Mouse (Mus musculus) kidney, embryonic 14.5 days (tissue): ENCODE measurements around the gene Plk5. TPM values are rescaled to one million over a fixed set of nuclear protein-coding genes. Genes with fewer than 3 reads are reported as not detected.

Source experiments
- ATAC-seq: fragments of 200-750 bp; cut with Nextera tagmentation; 2 replicates; pipeline ENCODE4 v1.8.0; 2017; ENCODE audit warnings: moderate number of reproducible peaks, mild to moderate bottlenecking, moderate TSS enrichment, moderate library complexity; ENCODE audit not compliant: low FRiP score, low TSS enrichment
- H3K27ac ChIP-seq: fragments of 300-500 bp; sonication (generic); 2 replicates; pipeline ENCODE4 v1.5.1; 2014; ENCODE audit warnings: low read depth, mild to moderate bottlenecking, low read length, moderate library complexity, mixed read lengths
- H3K27me3 ChIP-seq: fragments of 300-500 bp; sonication (generic); 2 replicates; pipeline ENCODE4 v1.6.1; 2014; ENCODE audit warnings: mild to moderate bottlenecking, low read length; ENCODE audit not compliant: control insufficient read depth, insufficient read depth
- H3K36me3 ChIP-seq: fragments of 300-500 bp; sonication (generic); 2 replicates; pipeline ENCODE4 v1.6.1; 2014; ENCODE audit warnings: low read length, mixed read lengths; ENCODE audit not compliant: control insufficient read depth, insufficient read depth
- H3K4me1 ChIP-seq: fragments of 300-500 bp; sonication (generic); 2 replicates; pipeline ENCODE4 v1.6.1; 2014; ENCODE audit warnings: low read length, mixed read lengths; ENCODE audit not compliant: control insufficient read depth, insufficient read depth
- H3K4me2 ChIP-seq: fragments of 300-500 bp; sonication (generic); replicated peaks from 2 replicates; pipeline ENCODE4 v1.6.1; 2014; ENCODE audit warnings: low read depth, mild to moderate bottlenecking, low read length
- H3K4me3 ChIP-seq: fragments of 300-500 bp; sonication (generic); 2 replicates; pipeline ENCODE4 v1.5.1; 2014; ENCODE audit warnings: mild to moderate bottlenecking, low read length
- H3K9ac ChIP-seq: fragments of 300-500 bp; sonication (generic); 2 replicates; pipeline ENCODE4 v1.6.1; 2014; ENCODE audit warnings: low read depth, mild to moderate bottlenecking, low read length, moderate library complexity
- H3K9me3 ChIP-seq: fragments of 300-500 bp; sonication (generic); 2 replicates; pipeline ENCODE4 v1.6.1; 2016; ENCODE audit warnings: low read length; ENCODE audit not compliant: control insufficient read depth
- WGBS: fragments of 180-500 bp; shearing (Covaris S2); extraction: QIAGEN DNeasy Blood & Tissue Kit; methylation state at CpG from one replicate; pipeline ENCODE4 v1.1.7; 2014; 5-methylcytosine and 5-hydroxymethylcytosine counted together
- polyA plus RNA-seq: library from polyadenylated mRNA; unstranded; fragments of >200 nt; fragmentation: Nextera tagmentation; extraction: Ambion mirVana; gene quantifications from 2 replicates; pipeline ENCODE4 v1.2.1, GENCODE M21; 2014

The Plk5 gene
- polyA plus RNA-seq, 1 experiment from 2014 or later = 0.62 TPM

DNA sequence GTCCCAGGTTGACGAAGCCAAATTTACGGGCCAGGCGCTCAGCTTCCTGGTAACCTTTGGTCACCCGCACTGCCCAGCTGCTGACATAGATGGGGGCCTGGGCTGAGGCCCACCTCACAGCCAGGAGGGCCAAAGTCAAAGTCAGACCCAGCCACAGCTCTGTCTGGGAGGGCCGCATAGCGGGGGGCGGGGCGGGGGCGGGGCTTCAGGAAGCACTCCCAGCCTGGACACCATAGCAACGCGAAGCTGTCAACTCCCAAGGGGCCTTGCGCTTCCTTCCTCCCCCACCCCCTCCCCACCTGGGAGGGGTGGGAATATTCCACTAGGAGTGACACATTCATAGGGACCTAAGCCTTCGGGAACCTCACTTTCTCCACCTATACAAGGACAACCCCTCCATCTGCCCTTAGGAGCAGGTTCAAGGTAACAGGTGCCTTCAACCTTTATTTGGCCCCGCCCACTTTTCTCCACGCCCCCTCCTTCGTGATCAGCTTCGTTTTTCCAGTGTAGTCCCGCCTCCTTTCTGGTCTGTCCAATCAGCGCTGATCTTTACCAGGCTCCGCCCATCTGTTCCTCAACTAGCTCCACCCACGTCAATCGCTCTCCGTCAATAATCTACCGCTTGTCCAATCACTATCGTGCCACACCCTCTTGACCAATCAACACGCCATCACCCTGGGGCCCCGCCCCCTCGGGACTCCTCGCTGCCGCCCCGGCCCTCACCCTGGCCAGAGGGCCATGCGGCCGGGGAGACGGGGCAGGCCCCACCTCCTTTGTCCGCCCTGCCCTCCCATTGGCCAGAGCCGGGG, 26.8 kb upstream of the Plk5 start, which contains the start of the genes Pcsk4 and Reep6:
Gene Pcsk4, minus strand, starts transcription at position 226 of the 809 bp plus-strand sequence.
Gene Reep6, plus strand, starts transcription at position 681 of the 809 bp plus-strand sequence.
- Histone ChIP-seq H3K27ac (no peak within 1 kb of the TSS), H3K9ac (peak within 1 kb of the TSS; percentile 58), H3K4me2 (peak within 1 kb of the TSS; percentile 91), H3K4me3 (peak within 1 kb of the TSS; percentile 44), H3K4me1 (peaks cover 11% of the 10 kb centered on the region), H3K27me3 (peaks cover 6% of the 10 kb centered on the region), H3K36me3 (no peaks in the 10 kb centered on the region), H3K9me3 (no peaks in the 10 kb centered on the region)
- peak; percentile 96 for ATAC-seq
- 3% methylated on average over 36 of the region's 36 CpGs for WGBS

DNA sequence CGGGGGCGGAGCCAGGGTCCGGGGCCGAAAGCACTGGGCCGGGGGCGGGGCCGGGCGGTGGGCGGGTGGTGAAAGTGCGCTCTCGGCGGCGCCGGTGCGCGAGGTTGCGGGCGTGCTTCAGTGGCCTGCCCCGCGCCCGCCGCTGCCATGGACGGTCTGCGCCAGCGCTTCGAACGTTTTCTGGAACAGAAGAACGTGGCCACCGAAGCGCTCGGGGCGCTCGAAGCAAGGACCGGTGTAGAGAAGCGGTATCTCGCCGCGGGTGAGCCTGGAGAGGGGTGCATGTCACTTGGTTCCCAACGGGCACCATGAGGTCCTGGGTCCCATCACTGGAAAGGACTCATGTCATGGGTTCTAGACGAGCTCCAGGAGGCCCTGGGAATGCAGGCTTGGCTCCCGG, 26.2 kb upstream of the Plk5 start:
- H3K36me3 ChIP-seq = no peaks in the 10 kb centered on the region
- H3K9ac ChIP-seq = peak overlapping the region; percentile 58
- no peak for ATAC-seq
- peak overlapping the region; percentile 91 for H3K4me2 ChIP-seq
- H3K9me3 ChIP-seq = no peaks in the 10 kb centered on the region
- peaks cover 6% of the 10 kb centered on the region for H3K27me3 ChIP-seq
- H3K4me1 ChIP-seq = peaks cover 11% of the 10 kb centered on the region
- 1% methylated on average over 30 of the region's 41 CpGs for WGBS
- no peak overlapping the region for H3K27ac ChIP-seq
- H3K4me3 ChIP-seq = peak overlapping the region; percentile 44

DNA sequence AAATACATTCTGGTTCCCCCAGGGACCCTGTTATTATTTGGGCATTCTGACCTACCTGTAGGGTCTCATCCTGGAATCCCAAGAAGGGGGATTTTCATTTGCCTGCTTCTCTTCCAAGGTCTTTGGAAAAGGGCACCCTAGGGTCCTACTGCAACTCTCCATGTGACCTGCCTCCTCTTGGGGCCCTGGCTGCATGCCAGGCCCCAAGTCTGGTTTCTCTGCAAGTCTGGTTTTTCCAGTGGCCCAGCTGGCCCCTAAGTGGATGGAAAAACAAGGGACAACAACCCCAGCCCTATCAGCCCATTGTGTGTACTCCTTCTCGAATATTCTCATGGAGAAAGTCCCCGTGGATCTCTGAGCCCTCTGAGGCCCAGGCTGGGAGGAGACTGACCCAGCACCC, 25.4 kb upstream of the Plk5 start:
- Histone ChIP-seq H3K4me3 (peak overlapping the region; percentile 44; the same call in 1 of the 2 replicates), H3K4me1 (peaks cover 11% of the 10 kb centered on the region), H3K9me3 (no peaks in the 10 kb centered on the region), H3K36me3 (no peaks in the 10 kb centered on the region; the same call in 1 of the 2 replicates), H3K27me3 (peaks cover 6% of the 10 kb centered on the region), H3K4me2 (no peak overlapping the region; the same call in 1 of the 2 replicates), H3K9ac (peak overlapping the region; percentile 58; the same call in 1 of the 2 replicates), H3K27ac (no peak overlapping the region)
- ATAC-seq = no peak
- WGBS = 76% methylated on average over 2 of the region's 2 CpGs

DNA sequence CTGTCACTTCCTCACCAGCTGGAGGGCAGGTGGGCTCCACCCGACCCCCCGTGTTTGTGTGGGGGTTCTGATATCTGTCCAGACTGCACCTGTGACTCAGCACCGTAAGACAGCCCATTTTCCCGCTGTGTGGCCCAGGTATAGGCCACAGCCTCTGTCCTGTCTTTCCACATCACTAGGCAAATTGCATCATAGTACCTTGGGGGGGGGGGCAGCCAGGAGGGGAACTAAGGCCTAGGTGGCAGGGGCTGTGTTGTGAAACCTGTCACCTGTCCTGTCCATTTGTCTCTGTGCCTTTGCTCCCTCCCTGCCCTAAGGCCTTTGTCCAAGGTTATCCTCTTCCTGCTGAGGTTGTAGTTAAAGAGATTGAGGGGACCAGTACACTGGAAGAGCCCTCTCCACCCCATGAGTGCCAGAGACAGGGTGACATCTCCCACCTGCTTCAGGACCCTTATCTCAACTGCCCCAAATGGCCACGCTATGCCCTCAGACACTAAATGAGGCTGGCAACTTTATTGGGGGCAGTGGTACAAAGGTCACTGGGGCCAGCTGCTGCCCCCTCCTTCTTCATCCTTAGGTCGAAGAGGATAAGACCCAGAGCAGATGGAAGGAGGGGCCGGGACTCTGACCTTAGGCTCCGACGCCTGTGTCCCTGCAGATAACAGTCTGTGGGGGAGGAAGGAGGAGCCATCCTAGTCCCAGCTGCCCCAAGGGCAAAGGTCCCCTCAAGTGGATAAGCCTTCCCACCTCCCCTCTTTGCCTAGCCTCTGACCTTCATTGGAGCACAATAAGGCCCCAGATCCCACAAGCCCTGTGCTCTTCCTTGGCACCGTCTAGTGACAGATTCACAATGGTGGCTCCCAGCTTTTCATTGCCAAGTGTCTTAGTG, 24.4 kb upstream of the Plk5 start:
- Histone ChIP-seq H3K9ac (no peak overlapping the region), H3K4me1 (peaks cover 11% of the 10 kb centered on the region), H3K4me2 (no peak overlapping the region), H3K36me3 (no peaks in the 10 kb centered on the region; the same call in 1 of the 2 replicates), H3K27ac (no peak overlapping the region), H3K4me3 (no peak overlapping the region), H3K27me3 (peaks cover 6% of the 10 kb centered on the region), H3K9me3 (no peaks in the 10 kb centered on the region)
- WGBS = 54% methylated on average over 10 of the region's 10 CpGs
- no peak for ATAC-seq

DNA sequence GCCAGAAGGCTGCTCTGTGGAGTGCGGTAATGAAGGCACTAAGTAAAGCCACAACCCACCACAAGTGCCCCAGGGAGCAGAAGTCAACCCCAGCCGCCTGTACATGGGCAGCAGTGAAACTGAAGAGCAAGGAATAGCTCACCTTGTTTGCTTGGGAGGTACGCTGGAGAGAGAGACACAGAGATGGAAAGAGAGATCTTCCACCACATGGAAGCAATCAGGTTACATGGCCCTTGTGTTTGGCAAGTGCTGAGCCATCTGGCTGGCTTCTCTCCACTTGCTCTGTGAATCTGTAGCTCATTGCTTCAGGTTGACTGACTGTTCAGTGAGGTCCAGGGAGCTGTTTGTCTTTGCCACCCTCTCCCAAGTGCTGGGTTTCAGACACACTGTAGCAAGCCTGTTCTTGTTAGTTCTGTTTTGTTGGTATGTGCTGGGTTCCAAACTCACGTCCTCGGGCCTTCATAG, 23.7 kb upstream of the Plk5 start:
- Histone ChIP-seq H3K36me3 (no peaks in the 10 kb centered on the region; the same call in 1 of the 2 replicates), H3K4me2 (no peak overlapping the region)
- 85% methylated on average over 5 of the region's 5 CpGs for WGBS

DNA sequence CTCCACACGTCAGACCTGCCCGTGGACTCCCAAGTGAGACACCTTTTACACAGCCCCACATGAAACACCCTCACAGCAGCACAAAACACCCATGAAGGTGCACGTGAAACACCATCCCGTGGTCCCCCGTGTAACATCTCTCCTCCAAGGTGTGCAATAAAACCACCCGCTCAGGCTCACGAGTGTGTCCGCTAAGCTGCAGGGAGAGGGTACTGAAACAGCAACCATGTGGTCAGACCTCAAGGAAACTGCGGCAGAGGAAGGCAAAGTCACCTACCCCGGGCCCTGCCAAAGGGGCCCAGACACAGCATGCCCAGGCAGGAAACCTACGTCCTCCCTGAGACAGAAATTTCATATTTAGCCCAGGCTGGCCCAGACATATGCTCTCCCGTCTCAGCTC, 20.0 kb upstream of the Plk5 start:
- H3K9me3 ChIP-seq = no peaks in the 10 kb centered on the region
- no peaks in the 10 kb centered on the region; the same call in 1 of the 2 replicates for H3K36me3 ChIP-seq
- H3K4me1 ChIP-seq = no peaks in the 10 kb centered on the region
- no peak overlapping the region for H3K27ac ChIP-seq
- H3K9ac ChIP-seq = no peak overlapping the region
- 88% methylated on average over 12 of the region's 12 CpGs for WGBS
- H3K4me3 ChIP-seq = no peak overlapping the region
- no peak overlapping the region for H3K4me2 ChIP-seq
- ATAC-seq = no peak
- peaks cover 11% of the 10 kb centered on the region for H3K27me3 ChIP-seq

More for the DNA sequence above, 23.7 kb upstream of the Plk5 start:
- H3K9me3 ChIP-seq = no peaks in the 10 kb centered on the region
- no peak overlapping the region for H3K9ac ChIP-seq
- no peak for ATAC-seq
- no peak overlapping the region for H3K27ac ChIP-seq
- peaks cover 11% of the 10 kb centered on the region for H3K4me1 ChIP-seq
- peaks cover 6% of the 10 kb centered on the region for H3K27me3 ChIP-seq
- H3K4me3 ChIP-seq = no peak overlapping the region

DNA sequence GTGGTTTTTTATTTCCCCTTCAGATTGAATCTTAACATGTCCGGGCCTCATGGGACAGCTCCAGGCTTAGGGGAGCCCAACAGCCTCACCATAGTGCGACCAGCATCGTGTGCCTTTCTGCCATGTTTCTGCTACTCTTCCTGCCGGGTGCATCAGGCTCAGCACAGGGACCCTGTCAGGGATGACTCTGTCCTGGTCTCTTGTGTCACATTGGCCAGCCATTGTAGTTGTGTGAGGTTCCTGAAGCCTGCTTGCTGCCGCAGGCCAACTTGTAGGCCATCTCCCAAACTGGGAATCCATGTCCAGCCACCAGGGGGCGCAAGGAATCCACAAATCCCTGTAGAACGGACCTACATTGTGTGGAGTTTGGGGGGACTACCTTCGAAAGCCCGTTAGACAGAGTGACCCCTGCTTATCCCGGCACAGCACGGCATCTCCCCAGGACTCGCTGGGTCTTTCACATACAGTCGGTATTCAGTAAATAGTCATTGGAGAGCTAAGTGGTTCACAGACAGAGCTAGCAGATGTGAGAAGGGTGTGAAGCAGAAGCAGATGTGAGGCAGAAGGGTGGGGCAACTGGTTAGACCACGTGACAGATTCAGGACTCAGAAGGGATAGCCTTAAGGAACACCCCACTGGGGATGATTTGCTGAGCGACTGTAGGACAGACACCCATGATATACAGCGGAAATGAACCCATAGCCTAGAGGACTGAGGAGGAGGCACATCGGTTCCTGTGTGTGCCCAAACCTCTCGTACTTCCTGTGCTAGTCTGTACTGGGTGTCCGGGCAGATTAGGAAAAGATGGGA, 16.1 kb upstream of the Plk5 start:
- Histone ChIP-seq H3K27me3 (peaks cover 49% of the 10 kb centered on the region), H3K4me3 (no peak overlapping the region), H3K36me3 (no peaks in the 10 kb centered on the region; the same call in 1 of the 2 replicates), H3K4me2 (no peak overlapping the region; the same call in 1 of the 2 replicates), H3K4me1 (peaks cover 18% of the 10 kb centered on the region), H3K9me3 (no peaks in the 10 kb centered on the region), H3K9ac (no peak overlapping the region), H3K27ac (no peak overlapping the region)
- peak; percentile 16; the same call in 1 of the 2 replicates for ATAC-seq
- 22% methylated on average over 19 of the region's 19 CpGs for WGBS

DNA sequence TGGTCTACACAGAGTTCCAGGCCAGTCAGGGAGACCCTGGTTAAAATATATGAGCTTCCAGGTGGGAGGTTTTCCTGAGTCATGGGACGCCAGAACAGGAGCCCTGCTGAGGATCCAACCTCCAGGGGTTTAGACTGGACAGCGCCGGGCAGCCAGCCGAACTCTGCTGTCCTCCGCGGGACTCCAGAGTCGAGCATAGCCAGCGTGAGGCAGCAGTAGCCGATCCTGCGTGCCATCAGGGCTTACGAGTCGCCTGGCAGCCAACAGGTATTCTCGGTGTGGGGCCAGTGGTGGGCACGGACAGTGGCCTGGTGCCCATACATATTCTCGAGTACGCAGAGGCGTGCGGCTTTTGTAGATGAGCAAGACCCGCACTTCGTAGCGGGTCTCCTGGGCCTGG, 15.2 kb upstream of the Plk5 start:
- 13% methylated on average over 21 of the region's 21 CpGs for WGBS
- peaks cover 19% of the 10 kb centered on the region for H3K4me1 ChIP-seq

More for the DNA sequence above, 15.2 kb upstream of the Plk5 start:
- H3K27ac ChIP-seq = no peak overlapping the region
- no peaks in the 10 kb centered on the region for H3K36me3 ChIP-seq
- H3K4me3 ChIP-seq = no peak overlapping the region
- no peak for ATAC-seq
- H3K27me3 ChIP-seq = peaks cover 58% of the 10 kb centered on the region
- H3K4me2 ChIP-seq = no peak overlapping the region
- no peaks in the 10 kb centered on the region for H3K9me3 ChIP-seq
- H3K9ac ChIP-seq = no peak overlapping the region
